Mouse (Mus musculus): Measurements from ENCODE around the gene Armc2. TPM values are rescaled to one million over a fixed set of nuclear protein-coding genes. Genes with fewer than 3 reads are reported as not detected.

Gene Armc2
- total and polyA plus RNA-seq, 3 experiments: 0.34 to 0.99 (median 0.90) TPM

DNA sequence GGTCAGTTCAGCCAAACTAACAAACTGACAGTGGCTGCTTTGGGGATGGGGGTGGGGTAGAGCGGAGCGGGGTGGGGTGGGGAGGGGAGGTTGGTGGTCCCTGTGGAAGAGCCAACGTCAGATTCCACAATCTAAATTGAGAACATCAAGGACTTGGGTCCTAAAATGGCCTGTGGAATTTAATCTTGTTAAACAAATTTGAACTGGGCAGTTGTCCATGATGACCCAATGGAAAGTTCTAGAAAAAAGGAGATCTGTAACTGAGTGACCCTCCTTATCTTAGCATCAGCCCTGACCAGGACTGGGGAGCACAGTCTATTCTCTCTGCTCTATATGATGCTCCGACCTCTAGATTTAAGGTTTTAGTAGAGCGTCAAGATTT, 26.2 kb downstream of the Armc2 start:
- no peak overlapping the region for H3K9ac ChIP-seq (ENCODE audit: insufficient read depth, low read depth)
- DNase-seq (ENCODE audit: extremely low read depth): no peak
- TF ChIP-seq PAX5 (IDR thresholded peaks at IDR 0.05; ENCODE audit: low read length) (no peak), RCOR1 (conservative IDR thresholded peaks at IDR 0.05; ENCODE audit: low read depth, low read length) (no peak), ZC3H11A (IDR thresholded peaks at IDR 0.05; ENCODE audit: low read depth, low read length) (no peak), ZKSCAN1 (IDR thresholded peaks at IDR 0.05; ENCODE audit: borderline replicate concordance, low read depth, low read length) (no peak), ETS1 (conservative IDR thresholded peaks at IDR 0.05; ENCODE audit: low read depth, low read length) (no peak), JUN (IDR thresholded peaks at IDR 0.05; ENCODE audit: insufficient read depth, low read depth, low read length) (no peak), SMC3 (IDR thresholded peaks at IDR 0.05; ENCODE audit: low read depth, low read length) (no peak), MAX (IDR thresholded peaks at IDR 0.05; ENCODE audit: low read length) (no peak), USF2 (conservative IDR thresholded peaks at IDR 0.05; ENCODE audit: low read depth, low read length) (no peak), CTCF (conservative IDR thresholded peaks at IDR 0.05 in 1 of 2, IDR thresholded peaks at IDR 0.05 in 1 of 2; ENCODE audit: low read depth in 2 of 2, low read length in 2 of 2) (no peak), MEF2A (IDR thresholded peaks at IDR 0.05; ENCODE audit: borderline replicate concordance, low read depth, low read length) (no peak), BHLHE40 (IDR thresholded peaks at IDR 0.05; ENCODE audit: low read depth, low read length) (no peak)
- no peaks in the 10 kb centered on the region for H3K9me3 ChIP-seq (replicated peaks; ENCODE audit: low read length)
- H3K4me2 ChIP-seq (ENCODE audit: insufficient read depth, low read depth, poor library complexity, severe bottlenecking): no peak overlapping the region
- no peak overlapping the region for H3K27ac ChIP-seq (ENCODE audit: insufficient read depth, low read depth)
- H3K79me2 ChIP-seq (replicated peaks; ENCODE audit: control insufficient read depth, extremely low read depth, insufficient read depth, poor library complexity, severe bottlenecking): no peaks in the 10 kb centered on the region
- no peaks in the 10 kb centered on the region for H3K27me3 ChIP-seq (replicated peaks)
- dilution Hi-C loops (cut with MboI; ENCODE audit: extremely low pct_ligation_motif_present, extremely low pct_unique_long_range_greater_than_20kb, low sequenced_read_pairs) (no loop called here), in situ Hi-C loops (cut with MboI; ENCODE audit: low pct_ligation_motif_present, low pct_unique_long_range_greater_than_20kb, low sequenced_read_pairs) (no loop called here)
- no peaks in the 10 kb centered on the region for H3K36me3 ChIP-seq (replicated peaks in 1 of 2; ENCODE audit: control insufficient read depth in 1 of 2, insufficient read depth in 1 of 2, low read length in 1 of 2)
- H3K4me3 ChIP-seq (replicated peaks in 1 of 3; ENCODE audit: low read depth in 2 of 3, low read length in 2 of 3, poor library complexity in 1 of 3): no peak overlapping the region
- H3K4me1 ChIP-seq (ENCODE audit: control insufficient read depth in 1 of 2, insufficient read depth in 2 of 2): peaks cover 0 to 8% of the 10 kb centered on the region in 2 experiments; a peak in 1 of 4 replicates

GRCm38 (mm10) chr10:41991364-41992058, 26.7 kb downstream of the Armc2 start:
- H3K4me1 ChIP-seq (ENCODE audit: control insufficient read depth in 1 of 2, insufficient read depth in 2 of 2): peaks cover 0 to 8% of the 10 kb centered on the region in 2 experiments; a peak in 1 of 4 replicates
- dilution Hi-C loops (cut with MboI; ENCODE audit: extremely low pct_ligation_motif_present, extremely low pct_unique_long_range_greater_than_20kb, low sequenced_read_pairs): no loop called here
- in situ Hi-C loops (cut with MboI; ENCODE audit: low pct_ligation_motif_present, low pct_unique_long_range_greater_than_20kb, low sequenced_read_pairs): no loop called here
- no peak for TF ChIP-seq JUN (IDR thresholded peaks at IDR 0.05; ENCODE audit: insufficient read depth, low read depth, low read length)
- DNase-seq (ENCODE audit: extremely low read depth): no peak
- H3K79me2 ChIP-seq (replicated peaks; ENCODE audit: control insufficient read depth, extremely low read depth, insufficient read depth, poor library complexity, severe bottlenecking): no peaks in the 10 kb centered on the region
- H3K9ac ChIP-seq (ENCODE audit: insufficient read depth, low read depth): no peak overlapping the region
- H3K4me2 ChIP-seq (ENCODE audit: insufficient read depth, low read depth, poor library complexity, severe bottlenecking): no peak overlapping the region
- H3K27ac ChIP-seq (ENCODE audit: insufficient read depth, low read depth): no peak overlapping the region
- H3K36me3 ChIP-seq (replicated peaks in 1 of 2; ENCODE audit: control insufficient read depth in 1 of 2, insufficient read depth in 1 of 2, low read length in 1 of 2): no peaks in the 10 kb centered on the region
- no peak overlapping the region for H3K4me3 ChIP-seq (replicated peaks in 1 of 3; ENCODE audit: low read depth in 2 of 3, low read length in 2 of 3, poor library complexity in 1 of 3)
- no peaks in the 10 kb centered on the region for H3K9me3 ChIP-seq (replicated peaks; ENCODE audit: low read length)
- no peaks in the 10 kb centered on the region for H3K27me3 ChIP-seq (replicated peaks)

DNA sequence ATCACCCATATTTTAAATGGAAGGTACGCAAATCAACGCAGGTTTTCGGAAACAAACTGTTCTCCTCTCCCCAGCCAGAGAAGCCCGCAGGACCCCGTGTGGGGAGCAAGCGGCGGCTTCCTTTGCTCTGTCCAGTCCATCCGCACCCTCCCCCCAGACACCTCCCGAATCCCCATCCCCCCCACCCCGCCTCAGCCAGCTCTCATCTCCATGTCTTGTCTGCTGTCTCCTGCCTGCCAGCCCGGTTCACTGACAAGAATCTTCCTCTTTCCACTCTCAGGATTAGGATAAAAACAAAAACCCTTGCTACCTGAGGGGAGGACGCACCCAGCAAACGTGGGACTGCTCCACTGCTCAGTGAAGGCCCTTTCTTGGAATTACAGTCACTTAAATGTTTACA, 27.3 kb downstream of the Armc2 start:
- in situ Hi-C loops (cut with MboI; ENCODE audit: low pct_ligation_motif_present, low pct_unique_long_range_greater_than_20kb, low sequenced_read_pairs): no loop called here
- TF ChIP-seq MEF2A (IDR thresholded peaks at IDR 0.05; ENCODE audit: borderline replicate concordance, low read depth, low read length): no peak
- no peak for TF ChIP-seq CTCF (conservative IDR thresholded peaks at IDR 0.05 in 1 of 2, IDR thresholded peaks at IDR 0.05 in 1 of 2; ENCODE audit: low read depth in 2 of 2, low read length in 2 of 2)
- no peak for TF ChIP-seq NELFE (IDR thresholded peaks at IDR 0.05; ENCODE audit: low read depth, low read length)
- no peak for TF ChIP-seq BHLHE40 (IDR thresholded peaks at IDR 0.05; ENCODE audit: low read depth, low read length)
- TF ChIP-seq MAFK (IDR thresholded peaks at IDR 0.05; ENCODE audit: insufficient replicate concordance, low read length): no peak
- no peak for TF ChIP-seq USF1 (IDR thresholded peaks at IDR 0.05; ENCODE audit: low read depth, low read length)
- TF ChIP-seq JUN (IDR thresholded peaks at IDR 0.05; ENCODE audit: insufficient read depth, low read depth, low read length): no peak
- TF ChIP-seq UBTF (IDR thresholded peaks at IDR 0.05; ENCODE audit: low read depth, low read length): no peak
- TF ChIP-seq USF2 (conservative IDR thresholded peaks at IDR 0.05; ENCODE audit: low read depth, low read length): no peak
- TF ChIP-seq POLR2A (IDR thresholded peaks at IDR 0.05; ENCODE audit: low read depth, low read length): no peak
- TF ChIP-seq RAD21 (IDR thresholded peaks at IDR 0.05; ENCODE audit: low read depth, low read length): no peak
- TF ChIP-seq HCFC1 (IDR thresholded peaks at IDR 0.05; ENCODE audit: low read depth, low read length): no peak
- no peak for TF ChIP-seq RCOR1 (conservative IDR thresholded peaks at IDR 0.05; ENCODE audit: low read depth, low read length)
- no peak for TF ChIP-seq CHD2 (IDR thresholded peaks at IDR 0.05; ENCODE audit: low read length)
- no peak for TF ChIP-seq SMC3 (IDR thresholded peaks at IDR 0.05; ENCODE audit: low read depth, low read length)
- TF ChIP-seq E2F4 (IDR thresholded peaks at IDR 0.05; ENCODE audit: insufficient replicate concordance, low read depth, low read length): no peak
- no peak for TF ChIP-seq TCF12 (IDR thresholded peaks at IDR 0.05; ENCODE audit: low read depth, low read length)
- TF ChIP-seq MXI1 (IDR thresholded peaks at IDR 0.05; ENCODE audit: low read depth, low read length): no peak
- no peak for TF ChIP-seq ZNF384 (IDR thresholded peaks at IDR 0.05; ENCODE audit: low read depth, low read length)

More for the DNA sequence above, 27.3 kb downstream of the Armc2 start:
- peaks cover 0 to 8% of the 10 kb centered on the region in 2 experiments; a peak in 1 of 4 replicates for H3K4me1 ChIP-seq (ENCODE audit: control insufficient read depth in 1 of 2, insufficient read depth in 2 of 2)
- H3K79me2 ChIP-seq (replicated peaks; ENCODE audit: control insufficient read depth, extremely low read depth, insufficient read depth, poor library complexity, severe bottlenecking): no peaks in the 10 kb centered on the region
- no peak for DNase-seq (ENCODE audit: extremely low read depth)
- H3K27ac ChIP-seq (ENCODE audit: insufficient read depth, low read depth): no peak overlapping the region
- dilution Hi-C loops (cut with MboI; ENCODE audit: extremely low pct_ligation_motif_present, extremely low pct_unique_long_range_greater_than_20kb, low sequenced_read_pairs): no loop called here
- H3K27me3 ChIP-seq (replicated peaks): no peaks in the 10 kb centered on the region
- no peak overlapping the region for H3K4me3 ChIP-seq (replicated peaks in 1 of 3; ENCODE audit: low read depth in 2 of 3, low read length in 2 of 3, poor library complexity in 1 of 3)
- no peak overlapping the region for H3K9ac ChIP-seq (ENCODE audit: insufficient read depth, low read depth)
- no peaks in the 10 kb centered on the region for H3K36me3 ChIP-seq (replicated peaks in 1 of 2; ENCODE audit: control insufficient read depth in 1 of 2, insufficient read depth in 1 of 2, low read length in 1 of 2)
- H3K9me3 ChIP-seq (replicated peaks; ENCODE audit: low read length): no peaks in the 10 kb centered on the region
- H3K4me2 ChIP-seq (ENCODE audit: insufficient read depth, low read depth, poor library complexity, severe bottlenecking): no peak overlapping the region

All from CH12.LX (cell line).